Mouse (Mus musculus): ENCODE results near the gene Gpt2. TPM values are rescaled to one million over a fixed set of nuclear protein-coding genes. Genes with fewer than 3 reads are reported as not detected.
A peak's percentile ranks its signal among the peaks of the same experiment; 100 is the strongest.

The Gpt2 gene
- total and polyA plus RNA-seq, 3 experiments: 29.7 to 50.0 (median 37.8) TPM

GRCm38 (mm10) chr8:85555181-85556145 lies 63.1 kb downstream of the Gpt2 start, which contains the start of gene Dnaja2 (continued):
- TF ChIP-seq MAFK (IDR thresholded peaks at IDR 0.05; ENCODE audit: insufficient replicate concordance, low read length): no peak

- Histone ChIP-seq H3K4me2 (ENCODE audit: insufficient read depth, low read depth, poor library complexity, severe bottlenecking) (peak overlapping the region; percentile 81), H3K36me3 (replicated peaks in 1 of 2; ENCODE audit: control insufficient read depth in 1 of 2, insufficient read depth in 1 of 2, low read length in 1 of 2) (peaks cover 9 to 21% of the 10 kb centered on the region in 2 experiments), H3K4me1 (ENCODE audit: control insufficient read depth in 1 of 2, insufficient read depth in 2 of 2) (peaks cover 8 to 43% of the 10 kb centered on the region in 2 experiments), H3K27ac (ENCODE audit: insufficient read depth, low read depth) (peak overlapping the region; percentile 86), H3K4me3 (replicated peaks in 1 of 3; ENCODE audit: low read depth in 2 of 3, low read length in 2 of 3, poor library complexity in 1 of 3) (peak overlapping the region in 2 of 3 experiments; percentile 70 to 94), H3K27me3 (replicated peaks) (no peaks in the 10 kb centered on the region), H3K79me2 (replicated peaks; ENCODE audit: control insufficient read depth, extremely low read depth, insufficient read depth, poor library complexity, severe bottlenecking) (peaks cover 25% of the 10 kb centered on the region), H3K9ac (ENCODE audit: insufficient read depth, low read depth) (peak overlapping the region; percentile 96), H3K9me3 (replicated peaks; ENCODE audit: low read length) (no peaks in the 10 kb centered on the region)
- dilution Hi-C loops (cut with MboI; ENCODE audit: extremely low pct_ligation_motif_present, extremely low pct_unique_long_range_greater_than_20kb, low sequenced_read_pairs) (no loop called here), in situ Hi-C loops (cut with MboI; ENCODE audit: low pct_ligation_motif_present, low pct_unique_long_range_greater_than_20kb, low sequenced_read_pairs) (no loop called here)
- DNase-seq (ENCODE audit: extremely low read depth): peak; percentile 34
- TF ChIP-seq ZC3H11A (IDR thresholded peaks at IDR 0.05; ENCODE audit: low read depth, low read length) (no peak), IRF4 (IDR thresholded peaks at IDR 0.05; ENCODE audit: low read depth, low read length) (peak; percentile 39; the same call in 1 of the 2 replicates), POLR2AphosphoS2 (IDR thresholded peaks at IDR 0.05; ENCODE audit: low read depth, low read length) (no peak), JUN (IDR thresholded peaks at IDR 0.05; ENCODE audit: insufficient read depth, low read depth, low read length) (no peak), USF1 (IDR thresholded peaks at IDR 0.05; ENCODE audit: low read depth, low read length) (no peak), MEF2A (IDR thresholded peaks at IDR 0.05; ENCODE audit: borderline replicate concordance, low read depth, low read length) (no peak), CTCF (conservative IDR thresholded peaks at IDR 0.05 in 1 of 2, IDR thresholded peaks at IDR 0.05 in 1 of 2; ENCODE audit: low read depth in 2 of 2, low read length in 2 of 2) (no peak), ETS1 (conservative IDR thresholded peaks at IDR 0.05; ENCODE audit: low read depth, low read length) (peak; percentile 72; the same call in 1 of the 2 replicates), BHLHE40 (IDR thresholded peaks at IDR 0.05; ENCODE audit: low read depth, low read length) (no peak), ZMIZ1 (IDR thresholded peaks at IDR 0.05; ENCODE audit: low read depth, low read length) (no peak), UBTF (IDR thresholded peaks at IDR 0.05; ENCODE audit: low read depth, low read length) (no peak), ZKSCAN1 (IDR thresholded peaks at IDR 0.05; ENCODE audit: borderline replicate concordance, low read depth, low read length) (no peak), NELFE (IDR thresholded peaks at IDR 0.05; ENCODE audit: low read depth, low read length) (no peak), MAZ (IDR thresholded peaks at IDR 0.05; ENCODE audit: low read depth, low read length) (no peak), POLR2A (IDR thresholded peaks at IDR 0.05; ENCODE audit: low read depth, low read length) (no peak), TBP (conservative IDR thresholded peaks at IDR 0.05; ENCODE audit: low read depth, low read length) (no peak), USF2 (conservative IDR thresholded peaks at IDR 0.05; ENCODE audit: low read depth, low read length) (no peak), MYC (IDR thresholded peaks at IDR 0.05; ENCODE audit: low read depth, low read length) (no peak), ZNF384 (IDR thresholded peaks at IDR 0.05; ENCODE audit: low read depth, low read length) (peak; percentile 94), ELF1 (IDR thresholded peaks at IDR 0.05; ENCODE audit: low read depth, low read length) (0 out of 2 replicates have a peak, but pooled peaks have one; percentile 8), SIN3A (IDR thresholded peaks at IDR 0.05; ENCODE audit: low read length) (peak; percentile 50; the same call in 1 of the 2 replicates), JUND (conservative IDR thresholded peaks at IDR 0.05; ENCODE audit: low read depth, low read length) (no peak), GABPA (IDR thresholded peaks at IDR 0.05; ENCODE audit: insufficient replicate concordance, low read depth, low read length) (no peak), NRF1 (IDR thresholded peaks at IDR 0.05; ENCODE audit: low read depth, low read length) (no peak), HCFC1 (IDR thresholded peaks at IDR 0.05; ENCODE audit: low read depth, low read length) (no peak), EP300 (IDR thresholded peaks at IDR 0.05; ENCODE audit: low read length) (peak; percentile 52), PAX5 (IDR thresholded peaks at IDR 0.05; ENCODE audit: low read length) (no peak), KAT2A (IDR thresholded peaks at IDR 0.05; ENCODE audit: insufficient replicate concordance, low read length) (no peak), CHD2 (IDR thresholded peaks at IDR 0.05; ENCODE audit: low read length) (peak; percentile 25; the same call in 1 of the 2 replicates), RCOR1 (conservative IDR thresholded peaks at IDR 0.05; ENCODE audit: low read depth, low read length) (0 out of 2 replicates have a peak, but pooled peaks have one; percentile 43), TCF12 (IDR thresholded peaks at IDR 0.05; ENCODE audit: low read depth, low read length) (no peak), RAD21 (IDR thresholded peaks at IDR 0.05; ENCODE audit: low read depth, low read length) (no peak), E2F4 (IDR thresholded peaks at IDR 0.05; ENCODE audit: insufficient replicate concordance, low read depth, low read length) (no peak), MAFK (IDR thresholded peaks at IDR 0.05; ENCODE audit: insufficient replicate concordance, low read length) (no peak)
These were observed 64.7 kb downstream of the Gpt2 start for GRCm38 (mm10) chr8:85556986-85557600.

Measured in CH12.LX (cell line).